Mouse (Mus musculus): ENCODE data around the gene Pi4ka. TPM values are rescaled to one million over a fixed set of nuclear protein-coding genes. Genes with fewer than 3 reads are reported as not detected.
A peak's percentile ranks its signal among the peaks of the same experiment; 100 is the strongest.

Gene Pi4ka
- total RNA-seq, 2 experiments from 2014 or later: 324 to 328 TPM

- no peak for DNase-seq (ENCODE audit: low spot score in 2 of 2)
- intact Hi-C loops (cut with DNase I): no loop called here
These were observed 125.6 kb downstream of the Pi4ka start for GRCm38 (mm10) chr16:17280471-17280870.

GRCm38 (mm10) chr16:17277342-17278211 lies 128.5 kb downstream of the Pi4ka start:
- DNase-seq (ENCODE audit: low spot score in 2 of 2): peak; percentile 77 to 79
- intact Hi-C loops (cut with DNase I): no loop called here

GRCm38 (mm10) chr16:17276164-17277151 lies 129.7 kb downstream of the Pi4ka start:
- intact Hi-C loops (cut with DNase I): loop anchor here (1.0 kb wide), 2 partner anchors 43 to 67 kb away; partner anchors contain the start of gene Hic2
- peak; percentile 93 to 96 for DNase-seq (ENCODE audit: low spot score in 2 of 2)

GRCm38 (mm10) chr16:17275721-17276120 lies 130.4 kb downstream of the Pi4ka start, which contains the start of gene Tmem191c:
Gene Tmem191c, plus strand, starts transcription at chr16:17276077.
- intact Hi-C loops (cut with DNase I): loop anchor here (1.0 to 2.0 kb wide), 3 partner anchors 42 to 143 kb away; partner anchors contain the start of genes Hic2 and Sdf2l1
- DNase-seq (ENCODE audit: low spot score in 2 of 2): no peak

GRCm38 (mm10) chr16:17271856-17272255 lies 134.3 kb downstream of the Pi4ka start:
- intact Hi-C loops (cut with DNase I): no loop called here
- no peak for DNase-seq (ENCODE audit: low spot score in 2 of 2)

GRCm38 (mm10) chr16:17271124-17271523 lies 135.0 kb downstream of the Pi4ka start:
- intact Hi-C loops (cut with DNase I): no loop called here
- peak in 1 of 2 experiments; percentile 36 for DNase-seq (ENCODE audit: low spot score in 2 of 2)

- no peak for DNase-seq (ENCODE audit: low spot score in 2 of 2)
- intact Hi-C loops (cut with DNase I): no loop called here
These were observed 136.2 kb downstream of the Pi4ka start for GRCm38 (mm10) chr16:17269872-17270271.

- DNase-seq (ENCODE audit: low spot score in 2 of 2): no peak
- intact Hi-C loops (cut with DNase I): no loop called here
These were observed 138.2 kb downstream of the Pi4ka start for GRCm38 (mm10) chr16:17267937-17268336.

- no peak for DNase-seq (ENCODE audit: low spot score in 2 of 2)
- intact Hi-C loops (cut with DNase I): no loop called here
These were observed 140.0 kb downstream of the Pi4ka start for GRCm38 (mm10) chr16:17266113-17266512.

GRCm38 (mm10) chr16:17261341-17261740 lies 144.8 kb downstream of the Pi4ka start:
- intact Hi-C loops (cut with DNase I): no loop called here
- no peak for DNase-seq (ENCODE audit: low spot score in 2 of 2)

- DNase-seq (ENCODE audit: low spot score in 2 of 2): no peak
- intact Hi-C loops (cut with DNase I): no loop called here
These were observed 147.2 kb downstream of the Pi4ka start for GRCm38 (mm10) chr16:17258917-17259316.

- DNase-seq (ENCODE audit: low spot score in 2 of 2): peak in 1 of 2 experiments; percentile 36
- intact Hi-C loops (cut with DNase I): no loop called here
These were observed 148.7 kb downstream of the Pi4ka start for GRCm38 (mm10) chr16:17257359-17257821.

- intact Hi-C loops (cut with DNase I): no loop called here
- no peak for DNase-seq (ENCODE audit: low spot score in 2 of 2)
These were observed 150.8 kb downstream of the Pi4ka start for GRCm38 (mm10) chr16:17255270-17255669.

GRCm38 (mm10) chr16:17254005-17254597 lies 152.0 kb downstream of the Pi4ka start:
- DNase-seq (ENCODE audit: low spot score in 2 of 2): no peak
- intact Hi-C loops (cut with DNase I): no loop called here

GRCm38 (mm10) chr16:17252841-17253240 lies 153.3 kb downstream of the Pi4ka start:
- intact Hi-C loops (cut with DNase I): no loop called here
- DNase-seq (ENCODE audit: low spot score in 2 of 2): no peak

- intact Hi-C loops (cut with DNase I): no loop called here
- no peak for DNase-seq (ENCODE audit: low spot score in 2 of 2)
These were observed 153.9 kb downstream of the Pi4ka start for GRCm38 (mm10) chr16:17252086-17252726.

GRCm38 (mm10) chr16:17251539-17251938 lies 154.6 kb downstream of the Pi4ka start:
- peak in 1 of 2 experiments; percentile 13 for DNase-seq (ENCODE audit: low spot score in 2 of 2)
- intact Hi-C loops (cut with DNase I): no loop called here

GRCm38 (mm10) chr16:17249135-17249534 lies 157.0 kb downstream of the Pi4ka start:
- intact Hi-C loops (cut with DNase I): no loop called here
- no peak for DNase-seq (ENCODE audit: low spot score in 2 of 2)

- intact Hi-C loops (cut with DNase I): no loop called here
- DNase-seq (ENCODE audit: low spot score in 2 of 2): no peak
These were observed 158.4 kb downstream of the Pi4ka start for GRCm38 (mm10) chr16:17247727-17248126.

Measured in left cerebral cortex, postnatal 25 days (tissue).